Mouse (Mus musculus): ENCODE results near the gene Lbhd1. TPM values are rescaled to one million over a fixed set of nuclear protein-coding genes. Genes with fewer than 3 reads are reported as not detected.

Gene Lbhd1
- polyA plus RNA-seq, 1 experiment from 2014 or later = 122 TPM

DNA sequence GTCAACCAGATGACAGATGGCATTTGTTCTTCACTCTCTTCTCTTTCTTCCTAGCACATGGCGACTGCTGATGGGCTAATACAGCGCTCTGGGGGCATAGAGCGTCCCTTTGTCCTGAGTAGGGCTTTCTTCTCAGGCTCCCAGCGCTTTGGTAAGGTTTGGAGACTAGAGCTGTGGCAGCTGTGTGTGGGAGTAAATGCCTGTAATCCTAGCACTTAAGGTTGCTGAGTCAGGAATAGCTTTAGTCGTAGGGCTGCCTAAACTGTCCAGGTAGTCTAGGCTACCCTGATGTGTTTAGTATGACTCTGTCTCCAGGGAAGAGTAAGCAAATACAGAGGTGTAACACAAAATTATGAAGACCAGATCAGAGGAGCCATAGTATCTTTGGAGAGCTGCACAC, 28.3 kb downstream of the Lbhd1 start:
- Histone ChIP-seq H3K27ac (replicated peaks; ENCODE audit: low read depth, low read length) (no peak overlapping the region), H3K4me2 (ENCODE audit: low read depth, low read length) (no peak overlapping the region), H3K9me3 (replicated peaks; ENCODE audit: control insufficient read depth, low read length) (no peaks in the 10 kb centered on the region), H3K36me3 (replicated peaks; ENCODE audit: control insufficient read depth, insufficient read depth, low read depth, low read length) (peaks cover 49% of the 10 kb centered on the region), H3K4me1 (ENCODE audit: control insufficient read depth, insufficient read depth, low read length) (no peaks in the 10 kb centered on the region), H3K27me3 (ENCODE audit: control insufficient read depth, insufficient read depth, low read length) (no peaks in the 10 kb centered on the region), H3K4me3 (ENCODE audit: low read depth, low read length) (no peak overlapping the region), H3K9ac (replicated peaks; ENCODE audit: low read length) (no peak overlapping the region)
- 90% methylated on average over 5 of the region's 5 CpGs for WGBS
- ATAC-seq (replicated peaks; ENCODE audit: insufficient number of reproducible peaks, low FRiP score, low TSS enrichment, low read depth) (no peak), DNase-seq (ENCODE audit: low spot score) (no peak)

DNA sequence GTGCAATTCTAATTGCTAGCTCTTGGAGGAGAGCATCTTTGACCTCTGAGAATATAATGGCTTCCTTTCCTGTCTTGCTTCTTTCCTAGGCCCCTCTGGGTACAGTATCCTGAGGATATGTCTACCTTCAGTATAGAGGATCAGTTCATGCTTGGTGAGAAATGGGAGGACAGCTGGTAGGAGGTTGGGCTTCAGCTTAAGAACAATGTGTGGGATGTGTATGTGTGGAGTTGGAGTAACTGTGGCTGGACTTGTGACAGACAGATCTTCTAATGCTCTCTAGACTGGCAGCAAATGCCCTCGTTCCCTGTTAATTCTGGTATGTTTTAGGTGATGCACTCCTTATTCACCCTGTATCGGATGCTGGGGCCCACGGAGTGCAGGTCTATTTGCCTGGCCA, 30.7 kb downstream of the Lbhd1 start:
- Histone ChIP-seq H3K27me3 (ENCODE audit: control insufficient read depth, insufficient read depth, low read length) (no peaks in the 10 kb centered on the region), H3K36me3 (replicated peaks; ENCODE audit: control insufficient read depth, insufficient read depth, low read depth, low read length) (peaks cover 32% of the 10 kb centered on the region), H3K4me1 (ENCODE audit: control insufficient read depth, insufficient read depth, low read length) (no peaks in the 10 kb centered on the region)

DNA sequence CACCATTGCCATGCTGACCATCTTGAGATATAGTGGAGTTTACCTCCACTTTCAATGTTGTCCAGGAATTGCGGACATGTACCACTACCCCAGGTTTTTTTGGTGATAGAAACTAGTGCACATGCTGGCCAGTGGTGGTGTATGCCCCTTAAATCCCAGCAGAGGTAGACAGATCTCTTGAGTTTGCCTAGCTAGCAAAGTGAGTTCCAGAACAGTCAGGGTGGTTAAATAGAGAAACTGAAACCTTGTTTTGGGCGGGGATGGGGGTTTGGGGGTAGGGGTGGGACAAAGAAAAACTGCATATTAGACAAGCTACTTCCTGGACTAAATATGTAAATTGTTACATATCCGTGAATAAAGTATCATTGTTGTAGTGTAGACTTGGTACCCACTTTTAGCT, 35.5 kb downstream of the Lbhd1 start:
- H3K9ac ChIP-seq (replicated peaks; ENCODE audit: low read length) = no peak overlapping the region
- no peak for ATAC-seq (replicated peaks; ENCODE audit: insufficient number of reproducible peaks, low FRiP score, low TSS enrichment, low read depth)
- WGBS = 90% methylated on average over 3 of the region's 3 CpGs
- DNase-seq (ENCODE audit: low spot score) = no peak
- no peak overlapping the region for H3K4me2 ChIP-seq (ENCODE audit: low read depth, low read length)
- H3K4me1 ChIP-seq (ENCODE audit: control insufficient read depth, insufficient read depth, low read length) = no peaks in the 10 kb centered on the region
- H3K27ac ChIP-seq (replicated peaks; ENCODE audit: low read depth, low read length) = no peak overlapping the region
- peaks cover 19% of the 10 kb centered on the region for H3K36me3 ChIP-seq (replicated peaks; ENCODE audit: control insufficient read depth, insufficient read depth, low read depth, low read length)
- no peaks in the 10 kb centered on the region for H3K9me3 ChIP-seq (replicated peaks; ENCODE audit: control insufficient read depth, low read length)
- no peak overlapping the region for H3K4me3 ChIP-seq (ENCODE audit: low read depth, low read length)
- no peaks in the 10 kb centered on the region for H3K27me3 ChIP-seq (ENCODE audit: control insufficient read depth, insufficient read depth, low read length)

More for the DNA sequence above, 30.7 kb downstream of the Lbhd1 start:
- Histone ChIP-seq H3K4me3 (ENCODE audit: low read depth, low read length) (no peak overlapping the region), H3K9ac (replicated peaks; ENCODE audit: low read length) (no peak overlapping the region), H3K27ac (replicated peaks; ENCODE audit: low read depth, low read length) (no peak overlapping the region), H3K9me3 (replicated peaks; ENCODE audit: control insufficient read depth, low read length) (no peaks in the 10 kb centered on the region), H3K4me2 (ENCODE audit: low read depth, low read length) (no peak overlapping the region)
- DNase-seq (ENCODE audit: low spot score) (no peak), ATAC-seq (replicated peaks; ENCODE audit: insufficient number of reproducible peaks, low FRiP score, low TSS enrichment, low read depth) (no peak)
- WGBS = 96% methylated on average over 3 of the region's 3 CpGs

DNA sequence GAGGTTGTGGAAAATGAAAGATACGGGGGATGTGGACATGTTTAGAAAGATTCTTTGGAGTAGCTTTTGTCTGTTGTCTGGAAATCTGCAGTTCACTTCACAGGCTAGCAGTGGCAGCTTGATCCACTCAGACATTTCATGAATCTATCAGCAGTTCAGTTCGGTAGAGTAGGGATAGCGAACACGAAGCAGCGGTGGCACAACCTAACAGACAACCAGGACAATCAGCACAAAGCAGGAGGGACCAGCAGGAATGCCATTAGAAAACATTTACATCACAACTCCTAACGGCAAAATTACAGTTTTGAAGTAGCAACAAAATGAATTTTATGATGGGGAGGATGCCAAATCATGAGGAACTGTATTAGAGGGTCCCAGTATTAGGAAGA, 36.1 kb downstream of the Lbhd1 start:
- no peaks in the 10 kb centered on the region for H3K27me3 ChIP-seq (ENCODE audit: control insufficient read depth, insufficient read depth, low read length)
- ATAC-seq (replicated peaks; ENCODE audit: insufficient number of reproducible peaks, low FRiP score, low TSS enrichment, low read depth) (no peak), DNase-seq (ENCODE audit: low spot score) (no peak)
- H3K36me3 ChIP-seq (replicated peaks; ENCODE audit: control insufficient read depth, insufficient read depth, low read depth, low read length) = peaks cover 12% of the 10 kb centered on the region
- H3K9ac ChIP-seq (replicated peaks; ENCODE audit: low read length) = peak overlapping the region; percentile 81; the same call in 1 of the 2 replicates
- 64% methylated on average over 6 of the region's 6 CpGs for WGBS
- no peaks in the 10 kb centered on the region for H3K4me1 ChIP-seq (ENCODE audit: control insufficient read depth, insufficient read depth, low read length)
- H3K4me2 ChIP-seq (ENCODE audit: low read depth, low read length) = peak overlapping the region; percentile 52
- peak overlapping the region; percentile 76 for H3K4me3 ChIP-seq (ENCODE audit: low read depth, low read length)
- no peak overlapping the region for H3K27ac ChIP-seq (replicated peaks; ENCODE audit: low read depth, low read length)
- no peaks in the 10 kb centered on the region for H3K9me3 ChIP-seq (replicated peaks; ENCODE audit: control insufficient read depth, low read length)

DNA sequence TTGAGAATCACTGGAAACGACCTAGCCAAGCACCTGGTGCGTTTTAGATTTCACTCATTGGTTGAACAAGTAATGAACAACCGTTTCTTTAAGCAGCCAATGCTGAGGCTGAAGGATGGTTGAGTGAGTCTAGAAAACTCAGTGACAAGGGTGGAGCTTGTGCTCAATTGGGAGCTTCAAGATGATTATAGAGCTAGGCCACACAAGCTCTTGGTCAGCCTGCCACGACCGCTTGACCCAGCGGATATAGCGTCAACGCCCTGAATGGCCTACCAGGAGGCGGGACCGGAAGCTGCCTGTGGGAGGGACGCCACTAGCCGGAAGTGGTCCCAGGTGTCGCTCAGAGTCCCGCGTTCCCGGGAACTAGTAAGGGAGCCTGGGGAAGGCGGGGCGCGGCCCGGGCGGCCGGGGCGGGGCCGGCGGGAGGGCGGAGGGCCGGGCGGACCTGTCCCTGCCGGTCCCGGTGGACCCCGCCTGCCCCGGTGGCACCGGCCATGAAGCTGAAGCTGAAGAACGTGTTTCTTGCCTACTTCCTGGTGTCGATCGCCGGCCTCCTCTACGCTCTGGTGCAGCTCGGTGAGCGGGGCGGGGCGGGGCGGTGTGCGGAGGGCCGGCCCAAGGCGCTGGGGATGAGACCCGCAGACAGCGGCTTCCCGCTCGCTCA, 36.7 kb downstream of the Lbhd1 start, which contains the start of gene B3gat3:
TSS of gene B3gat3 (plus strand) at position 302 of the 664 bp plus-strand sequence.
- peak; percentile 96 for ATAC-seq (replicated peaks; ENCODE audit: insufficient number of reproducible peaks, low FRiP score, low TSS enrichment, low read depth)
- Histone ChIP-seq H3K4me1 (ENCODE audit: control insufficient read depth, insufficient read depth, low read length) (no peaks in the 10 kb centered on the region), H3K4me3 (ENCODE audit: low read depth, low read length) (peak within 1 kb of the TSS; percentile 76), H3K36me3 (replicated peaks; ENCODE audit: control insufficient read depth, insufficient read depth, low read depth, low read length) (peaks cover 8% of the 10 kb centered on the region; the same call in 1 of the 2 replicates), H3K9me3 (replicated peaks; ENCODE audit: control insufficient read depth, low read length) (no peaks in the 10 kb centered on the region), H3K27ac (replicated peaks; ENCODE audit: low read depth, low read length) (peak within 1 kb of the TSS; percentile 78), H3K27me3 (ENCODE audit: control insufficient read depth, insufficient read depth, low read length) (no peaks in the 10 kb centered on the region), H3K4me2 (ENCODE audit: low read depth, low read length) (peak within 1 kb of the TSS; percentile 52), H3K9ac (replicated peaks; ENCODE audit: low read length) (peak within 1 kb of the TSS; percentile 81)
- WGBS = 3% methylated on average over 47 of the region's 50 CpGs
- DNase-seq (ENCODE audit: low spot score) = peak; percentile 96

DNA sequence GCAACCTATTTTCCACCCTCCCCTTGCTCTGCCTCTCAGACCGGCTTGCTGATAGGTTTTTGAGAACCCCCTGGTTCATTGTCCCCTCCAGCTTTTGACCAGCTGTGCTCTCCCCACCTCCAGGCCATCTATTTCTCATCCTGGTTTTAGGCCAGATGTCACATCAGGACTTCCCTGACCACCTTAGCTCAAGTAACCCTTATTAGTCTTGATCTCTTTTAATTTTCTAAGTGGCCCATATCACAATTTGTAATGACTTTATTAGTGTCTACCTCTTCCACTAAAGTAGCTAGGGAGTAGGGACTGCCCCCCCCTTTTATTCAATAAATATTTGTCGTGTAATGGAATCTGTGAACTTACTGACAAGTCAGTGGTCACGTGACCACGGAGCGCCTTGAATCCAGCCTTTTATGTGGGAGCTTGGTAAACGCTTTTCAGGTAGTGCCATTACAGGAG, 37.3 kb downstream of the Lbhd1 start:
- Histone ChIP-seq H3K4me2 (ENCODE audit: low read depth, low read length) (peak overlapping the region; percentile 52), H3K4me3 (ENCODE audit: low read depth, low read length) (peak overlapping the region; percentile 76), H3K27ac (replicated peaks; ENCODE audit: low read depth, low read length) (peak overlapping the region; percentile 78), H3K36me3 (replicated peaks; ENCODE audit: control insufficient read depth, insufficient read depth, low read depth, low read length) (peaks cover 7% of the 10 kb centered on the region; the same call in 1 of the 2 replicates), H3K9me3 (replicated peaks; ENCODE audit: control insufficient read depth, low read length) (no peaks in the 10 kb centered on the region), H3K27me3 (ENCODE audit: control insufficient read depth, insufficient read depth, low read length) (no peaks in the 10 kb centered on the region), H3K9ac (replicated peaks; ENCODE audit: low read length) (peak overlapping the region; percentile 81), H3K4me1 (ENCODE audit: control insufficient read depth, insufficient read depth, low read length) (no peaks in the 10 kb centered on the region)
- WGBS = 2% methylated on average over 6 of the region's 6 CpGs
- ATAC-seq (replicated peaks; ENCODE audit: insufficient number of reproducible peaks, low FRiP score, low TSS enrichment, low read depth) = no peak
- peak; percentile 75 for DNase-seq (ENCODE audit: low spot score)

DNA sequence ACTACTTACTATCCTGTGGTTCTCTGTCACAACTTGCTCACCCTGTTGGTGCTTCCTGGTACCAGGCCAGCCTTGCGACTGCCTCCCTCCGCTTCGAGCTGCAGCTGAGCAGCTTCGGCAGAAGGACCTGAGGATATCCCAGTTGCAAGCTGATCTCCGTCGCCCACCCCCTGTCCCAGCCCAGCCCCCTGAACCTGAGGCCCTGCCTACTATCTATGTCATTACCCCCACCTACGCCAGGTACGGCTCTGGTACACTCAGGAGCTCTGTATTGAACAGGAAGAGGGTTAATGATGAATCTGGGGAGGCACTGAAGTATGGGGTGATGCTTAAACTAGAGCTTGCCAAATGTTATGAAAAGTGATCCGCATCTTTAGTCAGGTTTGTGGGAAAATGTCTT, 38.2 kb downstream of the Lbhd1 start:
- Histone ChIP-seq H3K4me1 (ENCODE audit: control insufficient read depth, insufficient read depth, low read length) (no peaks in the 10 kb centered on the region), H3K9ac (replicated peaks; ENCODE audit: low read length) (no peak overlapping the region), H3K36me3 (replicated peaks; ENCODE audit: control insufficient read depth, insufficient read depth, low read depth, low read length) (peaks cover 2% of the 10 kb centered on the region; the same call in 1 of the 2 replicates), H3K27ac (replicated peaks; ENCODE audit: low read depth, low read length) (no peak overlapping the region), H3K9me3 (replicated peaks; ENCODE audit: control insufficient read depth, low read length) (no peaks in the 10 kb centered on the region), H3K4me2 (ENCODE audit: low read depth, low read length) (peak overlapping the region; percentile 15; the same call in 1 of the 2 replicates), H3K27me3 (ENCODE audit: control insufficient read depth, insufficient read depth, low read length) (no peaks in the 10 kb centered on the region), H3K4me3 (ENCODE audit: low read depth, low read length) (peak overlapping the region; percentile 76; the same call in 1 of the 2 replicates)
- ATAC-seq (replicated peaks; ENCODE audit: insufficient number of reproducible peaks, low FRiP score, low TSS enrichment, low read depth) (no peak), DNase-seq (ENCODE audit: low spot score) (no peak)
- 54% methylated on average over 9 of the region's 9 CpGs for WGBS

DNA sequence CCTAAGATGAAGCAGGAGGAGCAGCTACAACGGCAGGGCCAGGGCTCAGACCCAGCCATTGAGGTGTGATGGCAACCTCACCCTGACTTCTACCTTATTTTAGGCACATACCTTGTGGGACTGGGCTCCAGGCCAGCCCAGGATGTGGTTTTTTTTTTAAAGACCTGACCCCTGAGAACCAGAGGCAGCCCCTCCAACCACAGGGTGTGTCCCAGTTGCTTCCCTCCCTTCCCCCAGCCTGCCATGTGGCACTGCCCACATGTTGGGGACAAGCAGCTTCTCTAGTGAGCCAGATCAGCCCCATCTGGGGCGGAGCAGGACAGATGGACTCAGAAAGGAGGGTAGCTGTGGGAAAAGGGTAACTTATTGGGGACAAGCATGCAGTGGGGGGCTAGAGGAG, 43.2 kb downstream of the Lbhd1 start:
- Histone ChIP-seq H3K27ac (replicated peaks; ENCODE audit: low read depth, low read length) (no peak overlapping the region), H3K9me3 (replicated peaks; ENCODE audit: control insufficient read depth, low read length) (no peaks in the 10 kb centered on the region), H3K27me3 (ENCODE audit: control insufficient read depth, insufficient read depth, low read length) (no peaks in the 10 kb centered on the region), H3K4me3 (ENCODE audit: low read depth, low read length) (no peak overlapping the region), H3K4me2 (ENCODE audit: low read depth, low read length) (no peak overlapping the region), H3K36me3 (replicated peaks; ENCODE audit: control insufficient read depth, insufficient read depth, low read depth, low read length) (no peaks in the 10 kb centered on the region), H3K9ac (replicated peaks; ENCODE audit: low read length) (no peak overlapping the region), H3K4me1 (ENCODE audit: control insufficient read depth, insufficient read depth, low read length) (no peaks in the 10 kb centered on the region)
- 88% methylated on average over 2 of the region's 2 CpGs for WGBS
- DNase-seq (ENCODE audit: low spot score) = no peak
- no peak for ATAC-seq (replicated peaks; ENCODE audit: insufficient number of reproducible peaks, low FRiP score, low TSS enrichment, low read depth)

Measured in embryonic facial prominence, embryonic 11.5 days (tissue).